Mouse (Mus musculus) layer of hippocampus, postnatal 10 days (tissue): ENCODE measurements around the gene Thrap3. TPM values are rescaled to one million over a fixed set of nuclear protein-coding genes. Genes with fewer than 3 reads are reported as not detected.
"Not testable (repeated sequence)": the region's sequence is repeated elsewhere in the genome, so short reads cannot be mapped to it uniquely, and the experiment has no call there.

ENCODE experiments used
- DNase-seq, 2 experiments: peaks; one replicate each; pipeline ENCODE4 v3.0.0; 2021; ENCODE audit warnings: low spot score in 2 of 2
- total RNA-seq, 2 experiments: library from RNA; stranded (reverse); gene quantifications; 2 replicates each; pipeline ENCODE4 v1.2.3; 2021

The Thrap3 gene
- total RNA-seq, 2 experiments from 2014 or later, result 141 to 144 TPM

GRCm38 (mm10) chr4:126168851-126169250, 33.7 kb downstream of the Thrap3 start:
- DNase-seq, result no peak

- DNase-seq, result no peak
Observed at GRCm38 (mm10) chr4:126166084-126166483, 36.5 kb downstream of the Thrap3 start.

- not testable (repeated sequence) for DNase-seq
Observed at GRCm38 (mm10) chr4:126165092-126165491, 37.5 kb downstream of the Thrap3 start.

- DNase-seq, result no peak
Observed at GRCm38 (mm10) chr4:126163685-126164084, 38.9 kb downstream of the Thrap3 start.

- DNase-seq, result peak in 1 of 2 experiments; percentile 26
Observed at GRCm38 (mm10) chr4:126163067-126163659, 39.4 kb downstream of the Thrap3 start, which contains the start of gene Sh3d21. TSS of gene Sh3d21 (minus strand) at chr4:126163491.

- peak; percentile 81 to 87 for DNase-seq
Observed at GRCm38 (mm10) chr4:126162544-126163066, 40.0 kb downstream of the Thrap3 start.

- no peak for DNase-seq
Observed at GRCm38 (mm10) chr4:126161986-126162385, 40.6 kb downstream of the Thrap3 start.

- DNase-seq, result no peak
Observed at GRCm38 (mm10) chr4:126161456-126161855, 41.1 kb downstream of the Thrap3 start.

GRCm38 (mm10) chr4:126160981-126161380, 41.6 kb downstream of the Thrap3 start:
- DNase-seq, result no peak

- peak in 1 of 2 experiments; percentile 47 for DNase-seq
Observed at GRCm38 (mm10) chr4:126159455-126159854, 43.1 kb downstream of the Thrap3 start.

- no peak for DNase-seq
Observed at GRCm38 (mm10) chr4:126157562-126157961, 45.0 kb downstream of the Thrap3 start.

- no peak for DNase-seq
Observed at GRCm38 (mm10) chr4:126156617-126157016, 45.9 kb downstream of the Thrap3 start.

GRCm38 (mm10) chr4:126155869-126156268, 46.7 kb downstream of the Thrap3 start:
- no peak for DNase-seq

- DNase-seq, result no peak
Observed at GRCm38 (mm10) chr4:126155183-126155582, 47.4 kb downstream of the Thrap3 start.

GRCm38 (mm10) chr4:126152864-126153263, 49.7 kb downstream of the Thrap3 start:
- DNase-seq, result no peak

- no peak for DNase-seq
Observed at GRCm38 (mm10) chr4:126151701-126152440, 50.7 kb downstream of the Thrap3 start.

GRCm38 (mm10) chr4:126150949-126151320, 51.6 kb downstream of the Thrap3 start:
- no peak for DNase-seq

- DNase-seq, result no peak
Observed at GRCm38 (mm10) chr4:126150297-126150948, 52.1 kb downstream of the Thrap3 start.

- DNase-seq, result no peak
Observed at GRCm38 (mm10) chr4:126149798-126150197, 52.8 kb downstream of the Thrap3 start.

GRCm38 (mm10) chr4:126149041-126149676, 53.4 kb downstream of the Thrap3 start:
- DNase-seq, result no peak
